Mouse (Mus musculus): ENCODE measurements around the gene Synj2.

The Synj2 gene

DNA sequence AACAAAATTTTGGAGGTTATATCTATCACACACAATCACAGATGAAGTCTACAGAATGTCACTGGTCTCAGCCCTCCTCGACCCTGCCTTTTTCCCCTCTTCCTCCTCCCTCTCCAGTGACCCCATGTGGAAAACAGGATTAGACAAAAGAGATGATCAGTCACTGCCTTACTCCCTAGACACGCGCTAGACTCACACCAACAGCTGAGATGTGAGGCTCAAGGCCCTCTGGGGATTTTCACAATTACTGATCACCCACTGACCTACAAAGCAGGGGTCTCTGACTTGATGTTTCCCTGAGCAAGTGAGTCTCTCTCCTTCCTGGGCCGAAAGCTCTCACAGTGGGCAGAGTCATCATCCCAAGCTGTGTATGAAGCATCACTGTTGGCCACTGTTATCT lies 111.7 kb downstream of the Synj2 start:
- DNase-seq (ENCODE audit: low spot score in 2 of 2), result no peak

DNA sequence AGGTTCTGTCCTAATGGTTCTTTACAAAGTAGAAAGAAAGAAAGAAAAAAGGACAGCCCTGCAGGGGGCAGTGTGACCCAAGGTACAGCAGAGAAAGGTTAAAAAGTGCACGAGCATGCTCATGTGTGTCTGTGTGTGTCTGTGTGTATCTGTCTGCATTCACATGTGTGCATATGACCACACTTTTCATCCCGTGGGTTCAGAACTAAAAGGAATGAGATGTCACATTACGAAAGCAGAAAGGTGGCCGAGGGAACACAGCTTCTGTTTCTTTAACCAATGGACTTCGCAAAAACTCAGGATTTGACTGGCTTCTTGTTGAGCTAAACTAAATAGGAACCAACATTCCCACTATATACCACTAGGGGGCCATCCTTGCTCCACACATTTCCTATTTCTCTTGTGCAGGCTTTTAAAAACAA lies 113.9 kb downstream of the Synj2 start:
- DNase-seq (ENCODE audit: low spot score in 2 of 2), result peak; percentile 61 to 83

- no peak for DNase-seq (ENCODE audit: low spot score in 2 of 2)
Measured at GRCm38 (mm10) chr17:6062793-6063192, 121.7 kb downstream of the Synj2 start.

- no peak for DNase-seq (ENCODE audit: low spot score in 2 of 2)
Measured at GRCm38 (mm10) chr17:6063532-6063931, 122.5 kb downstream of the Synj2 start.

DNA sequence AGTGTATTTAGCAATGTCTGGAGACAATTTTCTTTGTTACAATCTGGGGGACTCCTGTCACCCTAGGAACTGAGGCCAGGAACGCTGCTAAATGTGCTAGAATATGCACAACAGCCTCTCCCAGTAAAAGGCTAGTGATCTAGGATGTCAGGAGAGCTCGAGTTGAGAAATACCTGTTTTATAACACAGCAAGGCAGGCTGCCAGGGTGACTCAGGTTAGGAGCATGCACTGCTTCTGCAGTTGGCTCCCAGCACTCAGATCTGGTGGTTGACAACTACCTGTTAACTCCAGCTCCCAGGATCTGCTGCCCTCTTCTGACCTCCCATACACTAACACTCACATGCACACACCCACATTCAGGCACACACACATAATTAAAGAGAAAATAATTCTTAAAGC lies 124.9 kb downstream of the Synj2 start:
- no peak for DNase-seq (ENCODE audit: low spot score in 2 of 2)

- DNase-seq (ENCODE audit: low spot score in 2 of 2), result no peak
Measured at GRCm38 (mm10) chr17:6067613-6068012, 126.5 kb downstream of the Synj2 start.

- DNase-seq (ENCODE audit: low spot score in 2 of 2), result no peak
Measured at GRCm38 (mm10) chr17:6069866-6070265, 128.8 kb downstream of the Synj2 start.

- DNase-seq (ENCODE audit: low spot score in 2 of 2), result no peak
Measured at GRCm38 (mm10) chr17:6073405-6073804, 132.3 kb downstream of the Synj2 start.

DNA sequence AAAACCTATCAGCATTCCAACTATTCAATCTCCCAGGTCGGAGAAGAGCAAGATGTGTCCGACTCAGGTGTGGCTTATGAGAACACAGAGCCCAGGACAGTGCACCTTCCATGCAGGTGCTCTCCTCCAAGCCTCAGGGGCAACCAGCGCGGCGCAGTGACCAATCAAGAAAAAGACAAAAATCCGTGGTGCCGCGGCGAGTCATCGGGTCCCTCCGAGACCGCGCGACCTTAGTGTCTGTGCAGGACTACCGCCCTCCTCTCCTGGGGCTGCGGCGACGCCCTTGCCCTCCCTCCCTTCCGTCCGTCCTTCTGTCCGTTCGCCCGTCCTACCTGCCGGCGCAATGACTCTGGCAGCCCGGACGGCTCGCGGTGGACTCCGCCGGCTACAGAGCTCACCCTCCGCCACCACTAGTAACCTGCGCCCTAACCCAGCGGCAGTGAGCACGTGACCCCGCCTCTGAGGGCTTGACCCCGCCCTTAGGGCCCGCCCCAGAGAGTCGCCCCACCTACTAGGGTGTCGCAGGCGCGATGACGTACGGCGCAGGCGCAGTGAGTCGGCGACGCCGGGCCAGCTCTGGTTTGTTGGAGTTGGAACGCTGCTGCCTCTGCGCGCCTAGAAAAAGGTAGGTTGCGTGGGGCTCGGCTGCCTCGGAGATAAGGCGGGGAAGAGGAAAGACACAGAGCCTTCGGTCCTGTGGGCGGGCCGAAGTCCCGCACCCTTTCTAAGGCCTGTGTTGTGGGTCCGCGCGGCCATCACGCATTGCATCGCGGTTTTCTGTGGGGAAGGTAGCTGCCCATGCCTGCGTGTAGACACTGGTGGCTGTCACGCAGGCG lies 138.4 kb downstream of the Synj2 start, which contains the start of the genes Serac1 and Gtf2h5:
Gene Serac1 (minus strand): TSS at position 455 of the 836 bp plus-strand sequence.
Gene Gtf2h5 (plus strand): TSS at position 500 of the 836 bp plus-strand sequence.
- DNase-seq (ENCODE audit: low spot score in 2 of 2), result peak; percentile 98 to 99

GRCm38 (mm10) chr17:6083323-6083890 lies 142.3 kb downstream of the Synj2 start:
- no peak for DNase-seq (ENCODE audit: low spot score in 2 of 2)

- DNase-seq (ENCODE audit: low spot score in 2 of 2), result no peak
Measured at GRCm38 (mm10) chr17:6091604-6092003, 150.5 kb downstream of the Synj2 start.

Data from spleen, postnatal 4 days (tissue).